Mouse (Mus musculus): ENCODE results near the gene Ppil1.

- TF ChIP-seq USF1 (IDR thresholded peaks at IDR 0.05; ENCODE audit: low read depth) (no peak), POLR2AphosphoS2 (IDR thresholded peaks at IDR 0.05; ENCODE audit: insufficient read length, low read depth) (no peak), POLR2A (IDR thresholded peaks at IDR 0.05; ENCODE audit: insufficient read length, low read depth) (no peak), REST (IDR thresholded peaks at IDR 0.05; ENCODE audit: insufficient read depth, insufficient read length) (no peak), MAX (IDR thresholded peaks at IDR 0.05; ENCODE audit: low read depth) (no peak)
Observed at GRCm38 (mm10) chr17:29270148-29270698, 6.2 kb upstream of the Ppil1 start.

Measured in myocyte (in vitro differentiated cells).